Mouse (Mus musculus): ENCODE data around the gene Phf3. TPM values are rescaled to one million over a fixed set of nuclear protein-coding genes. Genes with fewer than 3 reads are reported as not detected.
"Not testable (repeated sequence)": the region's sequence is repeated elsewhere in the genome, so short reads cannot be mapped to it uniquely, and the experiment has no call there.

The Phf3 gene
- total RNA-seq (2022): 10 to 100 TPM; 83.0 to 97.8 (median 87.2) TPM

DNA sequence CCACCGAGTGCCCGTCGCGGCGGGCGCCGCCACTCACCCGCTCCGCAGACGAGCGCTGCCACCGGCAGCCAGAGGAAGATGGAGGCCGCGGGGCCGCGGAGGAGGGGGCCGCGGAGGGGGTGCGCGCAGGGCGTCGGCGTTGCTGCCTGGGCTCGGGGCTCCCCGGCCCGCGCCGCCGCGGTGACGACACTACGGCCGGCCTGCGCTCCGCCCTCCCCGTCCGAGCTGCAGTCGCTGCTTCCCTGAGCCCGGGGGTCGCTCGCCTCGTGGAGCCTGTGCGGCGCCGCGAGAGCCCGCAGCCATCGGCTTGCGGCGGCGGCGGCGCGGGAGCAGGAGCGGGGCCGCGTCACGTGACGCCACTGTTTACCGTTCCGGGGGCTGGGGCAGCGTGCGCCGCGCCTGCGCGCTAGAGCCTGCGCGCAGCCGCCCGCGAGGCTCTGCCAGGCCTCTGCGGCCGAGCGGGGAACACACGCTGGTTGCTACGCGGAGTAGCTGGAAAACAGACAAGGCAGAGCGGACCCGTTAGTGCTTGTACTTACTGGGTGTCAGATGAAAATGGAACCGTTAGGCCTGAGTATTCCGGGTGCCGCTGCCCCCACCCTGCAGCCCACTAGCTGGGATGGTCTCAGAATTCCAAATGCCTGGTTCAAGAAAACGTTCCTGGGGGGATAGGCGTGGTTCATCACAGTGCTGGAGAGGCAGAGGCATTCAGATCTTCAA lies at the start of gene Phf3:
Phf3 (minus strand) TSS at position 381 of the 720 bp plus-strand sequence.
- DNase-seq (ENCODE audit: low spot score in 2 of 2): peak; percentile 74 to 84

GRCm38 (mm10) chr1:30922237-30922636 lies 48.5 kb upstream of the Phf3 start:
- DNase-seq (ENCODE audit: low spot score in 2 of 2): no peak

DNA sequence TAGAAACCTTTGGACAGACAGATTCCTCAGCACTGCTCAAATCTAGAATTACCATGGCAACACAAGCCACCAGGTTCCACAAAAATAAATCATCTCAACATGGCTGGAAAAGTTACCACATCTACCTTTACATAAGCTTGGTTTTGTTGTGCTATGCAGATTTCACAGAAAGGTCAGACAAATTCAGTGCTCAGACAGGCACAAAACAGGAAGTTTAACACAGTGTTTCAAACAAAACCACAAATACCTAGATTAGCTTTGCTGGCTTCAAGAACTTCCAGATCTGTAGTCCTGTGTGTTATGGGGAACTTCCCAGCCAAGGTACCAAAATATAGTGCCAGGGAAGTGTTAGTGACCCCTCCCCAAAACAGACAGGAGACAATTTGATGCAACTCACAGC lies 47.5 kb upstream of the Phf3 start:
- no peak for DNase-seq (ENCODE audit: low spot score in 2 of 2)

- peak in 1 of 2 experiments; percentile 11 for DNase-seq (ENCODE audit: low spot score in 2 of 2)
These were observed 47.0 kb upstream of the Phf3 start for GRCm38 (mm10) chr1:30920620-30921177.

GRCm38 (mm10) chr1:30910172-30910571 lies 36.5 kb upstream of the Phf3 start:
- DNase-seq (ENCODE audit: low spot score in 2 of 2): no peak

DNA sequence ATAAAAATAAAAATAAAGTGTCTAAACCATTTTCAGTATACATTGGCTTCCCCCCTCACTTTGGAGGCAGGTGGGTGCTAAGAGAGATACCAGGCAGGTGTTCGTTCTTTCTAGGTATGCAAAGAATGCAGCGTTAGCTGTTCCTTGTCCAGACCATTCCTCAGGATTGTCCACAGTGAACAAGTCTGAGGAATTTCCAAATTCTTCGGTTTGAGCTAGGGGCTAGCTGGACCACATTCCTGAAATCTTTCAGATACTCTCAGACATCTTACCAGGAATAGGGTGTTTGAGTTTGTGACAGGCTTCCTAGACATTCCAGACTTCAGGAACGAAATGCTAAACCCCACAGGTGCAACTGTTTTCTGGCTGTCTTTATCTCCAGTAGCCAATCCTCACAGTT lies 35.1 kb upstream of the Phf3 start:
- DNase-seq (ENCODE audit: low spot score in 2 of 2): no peak

DNA sequence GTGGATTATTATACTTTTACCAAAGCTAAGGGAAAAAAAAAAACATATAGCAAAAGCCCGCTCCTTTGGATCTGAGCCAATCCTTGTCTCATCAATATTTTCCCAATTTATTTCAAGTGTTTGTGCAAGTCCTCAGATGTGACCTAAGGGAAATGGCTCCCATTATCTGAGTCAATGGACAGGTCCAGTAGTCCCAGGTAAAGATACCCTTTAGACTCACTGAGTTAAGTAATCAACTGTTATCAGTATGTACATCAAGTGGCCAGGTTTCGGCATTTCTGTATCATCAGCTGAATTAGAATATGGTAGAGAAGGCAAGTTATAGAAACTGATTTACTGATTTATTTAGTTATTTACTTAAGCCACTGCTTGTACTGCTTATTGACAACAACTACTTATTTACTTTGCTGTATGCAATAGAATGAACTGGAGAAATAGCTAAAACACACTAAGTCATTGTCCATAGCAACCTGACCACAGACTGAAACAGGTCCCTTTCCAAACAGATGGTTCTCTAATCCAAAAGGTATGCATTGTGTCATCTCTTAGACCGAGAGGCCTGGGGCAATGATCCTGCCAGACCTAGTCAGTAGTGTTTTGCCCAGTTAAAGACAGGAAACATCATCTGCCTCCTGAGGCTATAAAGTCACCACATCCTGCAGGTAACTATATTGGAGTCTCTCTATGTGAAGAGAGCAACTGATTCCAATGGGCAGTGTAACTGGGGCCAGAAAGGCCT lies 29.9 kb upstream of the Phf3 start:
- no peak for DNase-seq (ENCODE audit: low spot score in 2 of 2)

DNA sequence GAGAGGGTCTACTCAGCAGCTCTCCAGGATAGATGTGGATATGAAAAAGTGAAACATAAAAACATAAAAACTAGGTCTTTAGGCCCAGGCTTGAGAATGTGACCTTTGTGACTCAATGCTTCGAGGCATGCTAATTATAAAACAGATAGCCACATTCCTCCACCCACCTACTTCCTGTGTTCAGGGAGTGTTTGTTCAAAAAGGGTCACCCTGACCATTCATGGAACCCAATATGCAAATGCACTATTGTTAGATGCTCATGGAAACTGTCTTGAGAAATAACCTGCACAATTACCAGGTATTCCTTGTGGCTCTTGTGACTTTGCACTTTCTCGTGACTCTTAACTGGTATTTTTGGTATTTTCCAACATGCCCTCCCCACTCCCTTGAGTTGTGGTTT lies 25.0 kb upstream of the Phf3 start:
- DNase-seq (ENCODE audit: low spot score in 2 of 2): no peak

- not testable (repeated sequence) for DNase-seq (ENCODE audit: low spot score in 2 of 2)
These were observed 21.6 kb upstream of the Phf3 start for GRCm38 (mm10) chr1:30895366-30895765.

DNA sequence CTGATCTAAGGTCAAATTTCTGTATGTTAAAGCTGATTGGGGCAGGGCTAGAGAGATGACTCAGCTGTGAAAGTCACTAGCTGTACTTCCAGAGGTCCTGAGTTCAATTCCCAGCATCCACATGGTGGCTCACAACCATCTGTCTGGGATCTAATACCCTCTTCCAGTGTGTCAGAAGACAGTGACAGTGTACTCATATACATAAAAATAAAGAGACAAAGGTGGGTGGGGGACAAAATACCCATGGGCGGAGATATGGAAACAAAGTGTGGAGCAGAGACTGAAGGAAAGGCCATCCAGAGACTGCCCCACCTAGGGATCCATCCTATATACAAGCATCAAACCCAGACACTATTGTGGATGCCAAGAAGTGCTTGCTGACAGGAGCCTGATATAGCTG lies 10.1 kb upstream of the Phf3 start:
- DNase-seq (ENCODE audit: low spot score in 2 of 2): not testable (repeated sequence)

- no peak for DNase-seq (ENCODE audit: low spot score in 2 of 2)
These were observed 2.0 kb upstream of the Phf3 start for GRCm38 (mm10) chr1:30875746-30876145.

GRCm38 (mm10) chr1:30874261-30875131 lies 775 bp upstream of the Phf3 start:
- DNase-seq (ENCODE audit: low spot score in 2 of 2): no peak

- DNase-seq (ENCODE audit: low spot score in 2 of 2): peak; percentile 29 to 42
These were observed 733 bp downstream of the Phf3 start for GRCm38 (mm10) chr1:30872836-30873540.

DNA sequence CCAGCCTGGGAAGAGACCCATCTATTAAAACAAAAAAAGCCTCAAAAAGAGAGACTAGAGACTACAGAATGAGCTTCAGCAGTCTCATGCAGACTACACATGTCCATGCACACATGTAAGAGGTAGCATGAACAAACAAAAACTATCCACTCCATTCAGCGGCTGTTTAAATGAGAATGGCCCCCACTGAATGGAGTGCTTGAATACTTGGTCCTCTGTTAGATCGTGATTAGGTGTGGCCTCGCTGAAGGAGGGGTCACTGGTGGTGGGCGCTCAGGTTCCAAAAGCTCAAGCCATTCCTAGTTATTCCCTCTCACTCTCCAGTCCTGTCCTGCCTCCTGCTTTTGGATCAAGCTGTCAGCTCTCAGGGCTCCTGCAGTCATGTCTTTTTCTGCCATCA lies 5.9 kb downstream of the Phf3 start:
- no peak for DNase-seq (ENCODE audit: low spot score in 2 of 2)

- no peak for DNase-seq (ENCODE audit: low spot score in 2 of 2)
These were observed 21.2 kb downstream of the Phf3 start for GRCm38 (mm10) chr1:30852518-30852917.

DNA sequence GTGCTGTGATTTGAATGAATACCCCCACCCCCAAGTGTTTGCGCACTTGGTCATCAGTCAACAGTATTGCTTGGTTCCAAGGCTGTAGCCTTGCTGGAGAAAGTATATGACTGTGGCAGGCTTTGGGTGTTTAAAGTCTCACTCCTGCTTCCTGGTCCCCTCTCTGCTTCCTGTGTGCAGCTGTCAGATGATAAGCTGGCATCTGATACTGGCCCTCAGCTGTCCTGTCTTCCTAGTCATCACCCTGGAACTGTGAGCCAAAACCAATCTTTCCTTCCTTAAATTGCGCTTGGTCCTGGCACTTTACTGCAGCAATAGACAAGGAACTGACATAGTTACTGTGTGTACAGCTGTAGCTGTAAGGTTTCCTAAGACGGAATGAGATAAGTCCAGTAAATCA lies 21.8 kb downstream of the Phf3 start:
- no peak for DNase-seq (ENCODE audit: low spot score in 2 of 2)

GRCm38 (mm10) chr1:30850906-30851305 lies 22.8 kb downstream of the Phf3 start:
- DNase-seq (ENCODE audit: low spot score in 2 of 2): no peak

GRCm38 (mm10) chr1:30849955-30850354 lies 23.8 kb downstream of the Phf3 start:
- DNase-seq (ENCODE audit: low spot score in 2 of 2): no peak

DNA sequence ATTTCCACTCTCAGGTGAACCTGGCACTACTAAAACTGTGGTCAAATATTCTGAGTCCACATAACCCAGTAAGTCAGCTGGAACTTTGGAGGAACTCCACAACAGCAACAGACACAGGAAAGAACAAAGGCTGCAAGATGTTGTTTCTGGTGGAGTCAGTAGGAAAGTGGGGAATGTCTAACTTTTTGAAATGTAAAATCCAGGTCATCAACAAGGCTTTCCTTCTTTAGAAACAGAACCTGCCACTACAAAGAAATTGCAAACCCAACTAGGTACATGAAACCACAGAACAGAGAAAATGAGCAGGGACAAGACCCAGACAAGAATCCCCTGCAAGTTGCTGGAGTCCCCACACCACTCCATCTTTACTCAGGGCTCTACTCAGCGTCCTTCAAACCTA lies 26.0 kb downstream of the Phf3 start:
- no peak for DNase-seq (ENCODE audit: low spot score in 2 of 2)

- no peak for DNase-seq (ENCODE audit: low spot score in 2 of 2)
These were observed 34.1 kb downstream of the Phf3 start for GRCm38 (mm10) chr1:30839662-30840061.

GRCm38 (mm10) chr1:30835512-30835911 lies 38.2 kb downstream of the Phf3 start:
- DNase-seq (ENCODE audit: low spot score in 2 of 2): no peak
